Mouse (Mus musculus): Measurements from ENCODE around the gene Epb41l4b.

DNA sequence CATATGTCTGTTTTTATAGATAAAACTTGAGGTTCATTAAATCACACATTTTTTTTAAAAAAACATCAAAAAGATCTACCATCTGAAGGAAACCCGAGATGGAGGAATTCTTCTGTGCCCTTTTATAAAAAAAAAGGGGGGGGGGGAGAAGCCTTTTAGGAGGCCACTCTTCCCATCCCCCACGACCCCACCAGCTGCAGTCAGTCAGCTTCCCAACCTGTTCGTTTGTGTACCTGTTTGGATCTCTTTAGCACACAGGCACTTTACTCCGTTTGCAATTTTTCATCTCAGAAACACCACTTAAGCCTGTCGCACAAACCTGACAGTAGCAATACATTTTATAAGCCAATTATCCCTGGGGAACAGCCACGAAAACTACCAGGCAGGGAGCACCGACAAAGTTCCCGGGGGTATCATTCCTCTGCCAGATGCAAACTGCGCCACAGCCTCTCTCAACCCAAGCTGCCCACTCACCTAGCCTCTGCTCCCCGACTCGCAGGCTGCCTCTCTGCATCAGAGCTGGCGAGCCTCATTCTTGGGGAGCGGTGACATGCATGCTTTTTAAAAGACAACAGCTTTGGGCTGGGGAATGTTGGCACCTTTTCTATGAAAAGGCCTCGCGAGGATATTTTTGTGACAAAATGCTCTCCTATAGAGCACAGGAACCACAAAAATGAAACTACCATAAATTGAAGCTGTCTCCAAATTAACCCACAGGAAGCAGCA is 2.1 kb downstream of the Epb41l4b start:
- TF ChIP-seq MYC (IDR thresholded peaks at IDR 0.05; ENCODE audit: low read depth, low read length) = no peak
- no peak for TF ChIP-seq TBP (conservative IDR thresholded peaks at IDR 0.05; ENCODE audit: low read depth, low read length)
- TF ChIP-seq USF1 (IDR thresholded peaks at IDR 0.05; ENCODE audit: low read depth, low read length) = no peak
- TF ChIP-seq CHD1 (IDR thresholded peaks at IDR 0.05; ENCODE audit: low read depth, low read length) = no peak
- TF ChIP-seq POLR2A (IDR thresholded peaks at IDR 0.05; ENCODE audit: low read depth, low read length) = no peak
- TF ChIP-seq NRF1 (IDR thresholded peaks at IDR 0.05; ENCODE audit: low read depth, low read length) = no peak
- TF ChIP-seq CTCF (conservative IDR thresholded peaks at IDR 0.05 in 1 of 2, IDR thresholded peaks at IDR 0.05 in 1 of 2; ENCODE audit: low read depth in 2 of 2, low read length in 2 of 2) = no peak
- TF ChIP-seq EP300 (IDR thresholded peaks at IDR 0.05; ENCODE audit: low read length) = no peak
- TF ChIP-seq JUND (conservative IDR thresholded peaks at IDR 0.05; ENCODE audit: low read depth, low read length) = no peak

Measured in CH12.LX (cell line).